Mouse (Mus musculus) hindbrain, postnatal 0 days (tissue): ENCODE results near the gene Ap1s3. TPM values are rescaled to one million over a fixed set of nuclear protein-coding genes. Genes with fewer than 3 reads are reported as not detected.

Experiments used
- ATAC-seq: fragments of 200-750 bp; cut with Nextera tagmentation; 2 replicates; pipeline ENCODE4 v1.8.0; 2017; ENCODE audit warnings: mild to moderate bottlenecking, moderate TSS enrichment, moderate library complexity
- DNase-seq: peaks from one replicate; pipeline ENCODE4 v3.0.0-alpha.2; 2015; ENCODE audit warnings: low spot score
- H3K27ac ChIP-seq: fragments of 300-500 bp; sonication (generic); 2 replicates; pipeline ENCODE4 v1.5.1; 2014; ENCODE audit warnings: mild to moderate bottlenecking
- H3K27me3 ChIP-seq: fragments of 300-500 bp; sonication (generic); 2 replicates; pipeline ENCODE4 v1.6.1; 2014; ENCODE audit warnings: low read length, mixed read lengths; ENCODE audit not compliant: insufficient read depth
- H3K36me3 ChIP-seq: fragments of 300-500 bp; sonication (generic); 2 replicates; pipeline ENCODE4 v1.6.1; 2014; ENCODE audit warnings: low read length, mixed read lengths; ENCODE audit not compliant: insufficient read depth
- H3K4me1 ChIP-seq: fragments of 300-500 bp; sonication (generic); 2 replicates; pipeline ENCODE4 v1.6.1; 2014; ENCODE audit warnings: antibody characterized with exemption, low read length, mixed read lengths; ENCODE audit not compliant: insufficient read depth
- H3K4me2 ChIP-seq: fragments of 300-500 bp; sonication (generic); 2 replicates; pipeline ENCODE4 v1.6.1; 2014; ENCODE audit warnings: low read depth, mild to moderate bottlenecking, low read length, moderate library complexity, mixed read lengths
- H3K4me3 ChIP-seq: fragments of 300-500 bp; sonication (generic); 2 replicates; pipeline ENCODE4 v1.5.1; 2014; ENCODE audit warnings: low read length
- H3K9ac ChIP-seq: fragments of 300-500 bp; sonication (generic); replicated peaks from 2 replicates; pipeline ENCODE4 v1.6.1; 2014; ENCODE audit warnings: mild to moderate bottlenecking, low read length, moderate library complexity, mixed read lengths
- H3K9me3 ChIP-seq: fragments of 300-500 bp; sonication (generic); 2 replicates; pipeline ENCODE4 v1.6.1; 2016; ENCODE audit warnings: low read length, mixed read lengths
- CTCF ChIP-seq: IDR thresholded peaks from 2 replicates; pipeline ENCODE4 v1.5.1; 2016; ENCODE audit warnings: antibody characterized with exemption, control low read depth, low read depth
- WGBS: fragments of 180-500 bp; shearing (Covaris S2); extraction: QIAGEN DNeasy Blood & Tissue Kit; methylation state at CpG from one replicate; pipeline ENCODE4 v1.1.7; 2014; 5-methylcytosine and 5-hydroxymethylcytosine counted together
- polyA plus RNA-seq: library from polyadenylated mRNA; unstranded; fragments of >200 nt; fragmentation: Nextera tagmentation; extraction: Ambion mirVana; gene quantifications from 2 replicates; pipeline ENCODE4 v1.2.1, GENCODE M21; 2015
- total RNA-seq: library from RNA; depleted of rRNA; stranded (reverse); fragments of >200 nt; gene quantifications from 2 replicates; pipeline ENCODE4 v1.2.3, GENCODE M21; 2014

Ap1s3 gene
- total and polyA plus RNA-seq, 2 experiments from 2014 or later = 0.16 to 2.0 TPM

DNA sequence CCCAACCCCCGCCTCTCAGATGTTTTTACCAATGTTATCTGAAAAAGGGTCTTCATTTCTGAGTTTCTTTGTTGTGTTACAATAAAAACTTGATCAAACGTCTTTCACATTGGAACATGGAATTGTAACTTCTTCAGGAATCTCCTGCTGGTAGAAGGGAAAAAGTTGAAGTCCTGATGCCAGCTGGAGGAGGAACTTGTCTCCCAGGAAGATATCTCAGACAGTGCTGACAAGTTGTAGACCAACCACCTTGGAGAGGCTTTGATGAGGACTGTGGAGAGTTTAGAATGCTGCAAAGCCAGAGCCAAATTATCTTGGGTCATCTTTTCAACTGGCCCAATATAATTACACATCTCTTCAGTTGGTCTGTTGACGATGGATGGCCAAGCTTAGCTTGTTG lies 20.7 kb upstream of the Ap1s3 start:
- 90% methylated on average over 3 of the region's 3 CpGs for WGBS
- Histone ChIP-seq H3K27ac (no peak overlapping the region), H3K9me3 (no peaks in the 10 kb centered on the region), H3K27me3 (no peaks in the 10 kb centered on the region), H3K4me2 (no peak overlapping the region), H3K9ac (no peak overlapping the region), H3K36me3 (no peaks in the 10 kb centered on the region), H3K4me3 (no peak overlapping the region), H3K4me1 (no peaks in the 10 kb centered on the region)
- TF ChIP-seq CTCF = no peak
- ATAC-seq (no peak), DNase-seq (no peak)

DNA sequence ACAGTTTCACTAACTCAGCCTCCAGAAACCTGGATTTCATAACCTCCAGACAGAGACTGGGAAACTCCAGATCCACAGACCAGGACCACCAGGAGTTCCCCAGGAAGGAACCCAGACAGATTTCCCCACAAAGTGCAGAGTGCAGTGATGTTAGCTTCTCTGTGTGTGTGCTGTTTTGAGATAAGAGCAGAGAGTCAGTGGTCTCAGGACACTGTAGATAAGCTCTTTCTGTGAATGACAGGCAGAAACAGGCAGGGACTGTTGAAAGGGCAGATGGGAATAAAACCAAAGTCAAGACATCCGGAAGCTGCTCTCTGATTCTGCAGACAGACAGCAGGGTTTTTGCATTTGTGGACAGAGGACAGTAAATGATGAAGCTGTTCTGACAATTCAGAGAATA lies 15.5 kb upstream of the Ap1s3 start:
- no peaks in the 10 kb centered on the region for H3K9me3 ChIP-seq
- no peak overlapping the region for H3K4me2 ChIP-seq
- no peak overlapping the region for H3K4me3 ChIP-seq
- TF ChIP-seq CTCF = no peak
- no peaks in the 10 kb centered on the region for H3K27me3 ChIP-seq
- DNase-seq (no peak), ATAC-seq (no peak)
- 86% methylated on average over 1 of the region's 1 CpGs for WGBS
- no peaks in the 10 kb centered on the region for H3K36me3 ChIP-seq
- H3K4me1 ChIP-seq = no peaks in the 10 kb centered on the region
- no peak overlapping the region for H3K27ac ChIP-seq
- H3K9ac ChIP-seq = no peak overlapping the region

DNA sequence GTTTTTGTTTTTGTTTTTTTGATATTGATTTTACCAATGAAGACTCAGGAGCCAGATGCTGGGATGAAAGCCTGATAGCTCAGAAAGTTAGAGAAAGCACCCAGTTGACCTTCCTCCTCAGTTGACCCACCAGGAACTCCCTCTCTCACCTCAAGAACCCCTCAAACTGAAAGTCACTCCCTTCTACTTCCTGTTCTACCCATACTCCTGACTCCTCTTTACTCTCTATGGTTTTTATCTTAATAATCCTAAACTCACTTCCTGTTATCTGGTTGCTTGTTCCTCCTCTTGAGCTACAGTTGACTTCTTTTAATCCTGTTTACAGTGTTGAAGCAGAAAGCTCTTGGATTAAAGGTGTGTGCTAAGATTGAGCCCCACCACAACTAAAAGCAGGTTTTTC lies 12.3 kb upstream of the Ap1s3 start:
- ATAC-seq (no peak), DNase-seq (no peak)
- Histone ChIP-seq H3K36me3 (no peaks in the 10 kb centered on the region), H3K27ac (no peak overlapping the region), H3K9ac (no peak overlapping the region), H3K4me1 (no peaks in the 10 kb centered on the region), H3K4me2 (no peak overlapping the region), H3K4me3 (no peak overlapping the region), H3K9me3 (no peaks in the 10 kb centered on the region), H3K27me3 (no peaks in the 10 kb centered on the region)
- TF ChIP-seq CTCF = no peak

DNA sequence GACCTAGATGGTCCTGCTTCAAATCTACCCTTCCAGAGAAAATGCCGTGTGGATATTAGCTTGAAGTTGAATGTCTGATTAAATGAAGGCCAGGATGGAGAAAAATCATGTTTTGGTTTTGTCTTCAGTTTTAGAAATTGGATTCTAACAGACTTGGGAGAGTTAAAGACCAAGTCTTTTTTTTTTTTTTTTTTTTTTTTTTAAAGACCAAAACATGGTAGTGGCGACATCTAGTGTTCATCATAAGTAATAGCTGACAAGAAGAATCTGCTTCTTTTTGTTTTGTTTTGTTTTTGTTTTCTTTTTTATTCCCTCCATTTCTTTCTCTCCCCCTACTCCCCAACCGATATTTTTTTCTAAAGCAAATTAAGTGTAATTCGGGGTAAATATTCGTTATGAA lies 11.2 kb upstream of the Ap1s3 start:
- WGBS = 11% methylated on average over 5 of the region's 5 CpGs
- DNase-seq = peak; percentile 49
- no peak overlapping the region for H3K9ac ChIP-seq

DNA sequence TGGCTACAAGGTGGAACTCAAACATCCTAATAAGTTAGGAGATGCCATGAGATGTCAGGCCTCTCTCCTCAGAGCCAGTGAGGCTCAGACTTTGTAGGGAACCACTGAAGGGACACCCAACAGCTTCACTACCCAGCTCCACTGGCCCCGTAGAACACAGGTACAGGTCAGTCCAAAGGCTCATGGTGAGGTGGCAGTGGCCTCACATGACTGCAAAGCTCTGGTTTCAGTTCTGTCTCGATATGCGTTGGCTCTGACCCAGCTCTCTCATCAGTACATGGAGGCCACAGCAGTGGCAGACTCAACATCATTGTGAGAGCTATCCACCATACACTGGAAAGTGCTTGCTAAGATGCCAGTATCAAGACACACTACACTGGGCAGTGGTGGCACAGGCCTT lies 9.0 kb upstream of the Ap1s3 start:
- no peaks in the 10 kb centered on the region for H3K36me3 ChIP-seq
- H3K27me3 ChIP-seq = no peaks in the 10 kb centered on the region
- no peak overlapping the region for H3K9ac ChIP-seq
- no peaks in the 10 kb centered on the region for H3K4me1 ChIP-seq
- H3K4me3 ChIP-seq = no peak overlapping the region
- no peaks in the 10 kb centered on the region for H3K9me3 ChIP-seq
- WGBS = 88% methylated on average over 3 of the region's 3 CpGs
- ATAC-seq (no peak), DNase-seq (no peak)
- no peak overlapping the region for H3K27ac ChIP-seq
- TF ChIP-seq CTCF = no peak
- H3K4me2 ChIP-seq = no peak overlapping the region

More for the DNA sequence above, 11.2 kb upstream of the Ap1s3 start:
- H3K4me3 ChIP-seq = no peak overlapping the region
- no peaks in the 10 kb centered on the region for H3K4me1 ChIP-seq
- H3K27me3 ChIP-seq = no peaks in the 10 kb centered on the region
- no peaks in the 10 kb centered on the region for H3K36me3 ChIP-seq
- no peaks in the 10 kb centered on the region for H3K9me3 ChIP-seq
- TF ChIP-seq CTCF = peak; percentile 60
- H3K27ac ChIP-seq = no peak overlapping the region
- no peak for ATAC-seq
- H3K4me2 ChIP-seq = no peak overlapping the region

DNA sequence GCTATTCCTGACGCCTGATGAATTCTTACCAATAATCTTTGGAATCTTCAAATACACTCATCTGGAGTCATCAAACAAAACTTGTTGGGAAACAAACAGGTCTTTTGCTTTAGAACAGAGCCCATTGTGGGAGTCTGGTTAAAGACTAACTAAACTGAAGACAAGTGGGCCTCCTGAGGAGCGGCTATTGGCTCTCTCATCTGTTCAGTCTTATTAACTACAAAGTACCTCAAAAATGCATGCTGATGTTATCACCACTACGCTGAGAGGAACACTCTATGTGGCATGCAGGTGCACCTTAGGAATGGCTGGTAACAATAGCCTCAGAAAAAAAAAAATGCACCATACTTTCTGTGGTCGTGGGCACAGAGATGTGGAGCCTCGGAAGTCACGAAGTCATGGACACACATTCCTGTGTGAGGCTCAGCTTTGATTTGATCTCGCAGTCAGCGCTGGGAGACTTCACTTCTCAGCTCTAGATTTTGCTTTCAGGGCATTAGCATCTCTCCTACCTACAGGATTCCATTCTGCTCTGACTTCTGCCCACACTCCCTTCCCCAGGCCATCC lies 6.4 kb upstream of the Ap1s3 start:
- WGBS = 74% methylated on average over 8 of the region's 8 CpGs
- H3K9me3 ChIP-seq = no peaks in the 10 kb centered on the region
- DNase-seq (no peak), ATAC-seq (no peak)
- no peaks in the 10 kb centered on the region for H3K27me3 ChIP-seq
- no peaks in the 10 kb centered on the region for H3K36me3 ChIP-seq
- TF ChIP-seq CTCF = no peak
- H3K27ac ChIP-seq = no peak overlapping the region
- no peak overlapping the region for H3K4me2 ChIP-seq
- no peak overlapping the region for H3K4me3 ChIP-seq
- H3K9ac ChIP-seq = no peak overlapping the region
- no peaks in the 10 kb centered on the region for H3K4me1 ChIP-seq

DNA sequence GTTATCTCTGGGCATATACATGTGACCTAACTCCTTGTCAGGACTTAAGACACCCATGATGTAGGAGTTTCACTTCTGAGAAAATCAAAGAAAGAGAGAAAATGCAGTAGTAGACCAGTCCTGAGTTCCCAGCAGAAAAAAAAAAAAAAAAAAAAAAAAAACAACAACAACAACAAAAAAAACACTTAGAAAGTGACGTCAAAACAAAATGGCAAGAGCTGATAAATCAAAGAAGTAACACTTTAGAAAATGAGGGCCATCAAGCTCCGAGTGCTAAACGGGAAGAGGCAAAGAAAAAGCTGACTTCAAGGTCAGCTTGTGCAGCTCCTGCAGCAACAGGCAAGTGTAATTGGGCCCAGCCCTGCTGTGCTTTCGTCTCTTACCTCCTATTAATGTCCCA lies 3.9 kb upstream of the Ap1s3 start:
- Histone ChIP-seq H3K36me3 (no peaks in the 10 kb centered on the region), H3K27me3 (no peaks in the 10 kb centered on the region), H3K9me3 (no peaks in the 10 kb centered on the region), H3K27ac (no peak overlapping the region), H3K4me3 (no peak overlapping the region), H3K4me2 (no peak overlapping the region), H3K4me1 (no peaks in the 10 kb centered on the region), H3K9ac (no peak overlapping the region)
- ATAC-seq (no peak), DNase-seq (no peak)
- 74% methylated on average over 4 of the region's 4 CpGs for WGBS
- TF ChIP-seq CTCF = no peak
